Mouse (Mus musculus): ENCODE measurements at regions not wholly inside any gene's neighbourhood (a gene's known extent, or its start where the extent isn't known, plus 50 kb on each side); places are given as distances from the start of the nearest gene placed in this dataset.

GRCm38 (mm10) chr14:102867697-102868096 lies 114.7 kb downstream of the Kctd12 start:
- no peaks in the 10 kb centered on the region for H3K27me3 ChIP-seq (ENCODE audit: insufficient read depth, poor library complexity, severe bottlenecking)
- no peaks in the 10 kb centered on the region for H3K9me3 ChIP-seq
- 74% methylated on average over 2 of the region's 2 CpGs for WGBS
- H3K4me3 ChIP-seq: no peak overlapping the region
- no peaks in the 10 kb centered on the region for H3K4me1 ChIP-seq
- DNase-seq (ENCODE audit: low spot score): no peak
- no peak overlapping the region for H3K27ac ChIP-seq
- no peaks in the 10 kb centered on the region for H3K36me3 ChIP-seq

- 76% methylated on average over 1 of the region's 1 CpGs for WGBS
These were observed 115.9 kb downstream of the Kctd12 start for GRCm38 (mm10) chr14:102866511-102866910.

GRCm38 (mm10) chr14:102861694-102862093 lies 120.7 kb downstream of the Kctd12 start:
- Histone ChIP-seq H3K4me3 (no peak overlapping the region), H3K27me3 (ENCODE audit: insufficient read depth, poor library complexity, severe bottlenecking) (no peaks in the 10 kb centered on the region), H3K36me3 (no peaks in the 10 kb centered on the region), H3K9me3 (no peaks in the 10 kb centered on the region), H3K27ac (no peak overlapping the region), H3K4me1 (no peaks in the 10 kb centered on the region)
- no peak for DNase-seq (ENCODE audit: low spot score)
- WGBS: 88% methylated on average over 1 of the region's 1 CpGs

More at GRCm38 (mm10) chr14:102866511-102866910, 115.9 kb downstream of the Kctd12 start:
- DNase-seq (ENCODE audit: low spot score): no peak
- H3K27me3 ChIP-seq (ENCODE audit: insufficient read depth, poor library complexity, severe bottlenecking): no peaks in the 10 kb centered on the region
- no peaks in the 10 kb centered on the region for H3K4me1 ChIP-seq
- H3K36me3 ChIP-seq: no peaks in the 10 kb centered on the region
- H3K27ac ChIP-seq: no peak overlapping the region
- no peaks in the 10 kb centered on the region for H3K9me3 ChIP-seq
- no peak overlapping the region for H3K4me3 ChIP-seq

- 76% methylated on average over 4 of the region's 4 CpGs for WGBS
- Histone ChIP-seq H3K27ac (no peak overlapping the region), H3K4me3 (no peak overlapping the region), H3K9me3 (no peaks in the 10 kb centered on the region), H3K36me3 (no peaks in the 10 kb centered on the region), H3K27me3 (ENCODE audit: insufficient read depth, poor library complexity, severe bottlenecking) (no peaks in the 10 kb centered on the region), H3K4me1 (no peaks in the 10 kb centered on the region)
- DNase-seq (ENCODE audit: low spot score): no peak
These were observed 123.0 kb downstream of the Kctd12 start for GRCm38 (mm10) chr14:102859361-102859871.

GRCm38 (mm10) chr14:102855264-102855840 lies 127.1 kb downstream of the Kctd12 start:
- Histone ChIP-seq H3K27ac (no peak overlapping the region), H3K4me3 (no peak overlapping the region), H3K36me3 (no peaks in the 10 kb centered on the region), H3K4me1 (no peaks in the 10 kb centered on the region), H3K9me3 (no peaks in the 10 kb centered on the region), H3K27me3 (ENCODE audit: insufficient read depth, poor library complexity, severe bottlenecking) (no peaks in the 10 kb centered on the region)
- no peak for DNase-seq (ENCODE audit: low spot score)
- WGBS: 84% methylated on average over 7 of the region's 7 CpGs

GRCm38 (mm10) chr14:102843700-102844099 lies 138.7 kb downstream of the Kctd12 start:
- WGBS: 68% methylated on average over 3 of the region's 3 CpGs
- no peak for DNase-seq (ENCODE audit: low spot score)
- no peak overlapping the region for H3K27ac ChIP-seq
- H3K4me1 ChIP-seq: no peaks in the 10 kb centered on the region
- H3K4me3 ChIP-seq: no peak overlapping the region
- no peaks in the 10 kb centered on the region for H3K36me3 ChIP-seq
- H3K27me3 ChIP-seq (ENCODE audit: insufficient read depth, poor library complexity, severe bottlenecking): no peaks in the 10 kb centered on the region
- H3K9me3 ChIP-seq: no peaks in the 10 kb centered on the region

- no peak overlapping the region for H3K27ac ChIP-seq
- no peak for DNase-seq (ENCODE audit: low spot score)
- H3K9me3 ChIP-seq: no peaks in the 10 kb centered on the region
- H3K4me3 ChIP-seq: no peak overlapping the region
- no peaks in the 10 kb centered on the region for H3K27me3 ChIP-seq (ENCODE audit: insufficient read depth, poor library complexity, severe bottlenecking)
- WGBS: 75% methylated on average over 1 of the region's 1 CpGs
- no peaks in the 10 kb centered on the region for H3K4me1 ChIP-seq
- H3K36me3 ChIP-seq: no peaks in the 10 kb centered on the region
These were observed 144.8 kb downstream of the Kctd12 start for GRCm38 (mm10) chr14:102837602-102838001.

GRCm38 (mm10) chr14:102835118-102835769 lies 147.2 kb downstream of the Kctd12 start:
- DNase-seq (ENCODE audit: low spot score): no peak
- Histone ChIP-seq H3K36me3 (no peaks in the 10 kb centered on the region), H3K27ac (no peak overlapping the region), H3K4me1 (no peaks in the 10 kb centered on the region), H3K4me3 (no peak overlapping the region), H3K27me3 (ENCODE audit: insufficient read depth, poor library complexity, severe bottlenecking) (no peaks in the 10 kb centered on the region), H3K9me3 (no peaks in the 10 kb centered on the region)
- 77% methylated on average over 11 of the region's 11 CpGs for WGBS

- Histone ChIP-seq H3K27me3 (ENCODE audit: insufficient read depth, poor library complexity, severe bottlenecking) (no peaks in the 10 kb centered on the region), H3K9me3 (no peaks in the 10 kb centered on the region), H3K27ac (no peak overlapping the region), H3K4me3 (no peak overlapping the region), H3K4me1 (peaks cover 6% of the 10 kb centered on the region; the same call in 1 of the 2 replicates), H3K36me3 (no peaks in the 10 kb centered on the region)
- DNase-seq (ENCODE audit: low spot score): no peak
- 82% methylated on average over 3 of the region's 3 CpGs for WGBS
These were observed 154.0 kb downstream of the Kctd12 start for GRCm38 (mm10) chr14:102828442-102828841.

- no peak overlapping the region for H3K4me3 ChIP-seq
- no peaks in the 10 kb centered on the region for H3K9me3 ChIP-seq
- no peak for DNase-seq (ENCODE audit: low spot score)
- no peak overlapping the region for H3K27ac ChIP-seq
- no peaks in the 10 kb centered on the region for H3K36me3 ChIP-seq
- H3K27me3 ChIP-seq (ENCODE audit: insufficient read depth, poor library complexity, severe bottlenecking): no peaks in the 10 kb centered on the region
- peaks cover 6% of the 10 kb centered on the region; the same call in 1 of the 2 replicates for H3K4me1 ChIP-seq
- WGBS: 77% methylated on average over 7 of the region's 7 CpGs
These were observed 154.6 kb downstream of the Kctd12 start for GRCm38 (mm10) chr14:102827756-102828384.

- Histone ChIP-seq H3K36me3 (no peaks in the 10 kb centered on the region), H3K4me1 (peaks cover 6% of the 10 kb centered on the region; the same call in 1 of the 2 replicates), H3K9me3 (no peaks in the 10 kb centered on the region), H3K27me3 (ENCODE audit: insufficient read depth, poor library complexity, severe bottlenecking) (no peaks in the 10 kb centered on the region), H3K4me3 (no peak overlapping the region), H3K27ac (no peak overlapping the region)
- peak; percentile 79 for DNase-seq (ENCODE audit: low spot score)
- WGBS: 49% methylated on average over 7 of the region's 7 CpGs
These were observed 156.9 kb downstream of the Kctd12 start for GRCm38 (mm10) chr14:102825525-102825924.

- Histone ChIP-seq H3K9me3 (no peaks in the 10 kb centered on the region), H3K4me1 (peaks cover under 1% of the 10 kb centered on the region; the same call in 1 of the 2 replicates), H3K36me3 (no peaks in the 10 kb centered on the region), H3K27me3 (ENCODE audit: insufficient read depth, poor library complexity, severe bottlenecking) (no peaks in the 10 kb centered on the region), H3K27ac (no peak overlapping the region), H3K4me3 (no peak overlapping the region)
- DNase-seq (ENCODE audit: low spot score): no peak
- WGBS: 85% methylated on average over 5 of the region's 5 CpGs
These were observed 161.8 kb downstream of the Kctd12 start for GRCm38 (mm10) chr14:102820663-102821062.

- 56% methylated on average over 5 of the region's 5 CpGs for WGBS
- DNase-seq (ENCODE audit: low spot score): no peak
- H3K27me3 ChIP-seq (ENCODE audit: insufficient read depth, poor library complexity, severe bottlenecking): no peaks in the 10 kb centered on the region
- peaks cover under 1% of the 10 kb centered on the region; the same call in 1 of the 2 replicates for H3K4me1 ChIP-seq
- no peak overlapping the region for H3K4me3 ChIP-seq
- H3K36me3 ChIP-seq: no peaks in the 10 kb centered on the region
- H3K27ac ChIP-seq: no peak overlapping the region
- no peaks in the 10 kb centered on the region for H3K9me3 ChIP-seq
These were observed 170.8 kb downstream of the Kctd12 start for GRCm38 (mm10) chr14:102811678-102812081.

Measured in heart, embryonic 10.5 days (tissue).